Mouse (Mus musculus) adrenal gland, adult (tissue): ENCODE measurements around the gene Kcnh5.

Experiments used
- DNase-seq, 2 experiments: peaks; one replicate each; pipeline ENCODE4 v3.0.0; 2022 to 2023; ENCODE audit warnings: low spot score in 1 of 2; ENCODE audit not compliant: inconsistent age in 2 of 2

The Kcnh5 gene

GRCm38 (mm10) chr12:74966266-74966665, 210.9 kb downstream of the Kcnh5 start:
- DNase-seq = no peak

- DNase-seq = no peak
Measured at GRCm38 (mm10) chr12:74952661-74953060, 224.5 kb downstream of the Kcnh5 start.

GRCm38 (mm10) chr12:74951124-74952115, 225.7 kb downstream of the Kcnh5 start:
- no peak for DNase-seq

- DNase-seq = no peak
Measured at GRCm38 (mm10) chr12:74901331-74901730, 275.8 kb downstream of the Kcnh5 start.

- no peak for DNase-seq
Measured at GRCm38 (mm10) chr12:74900777-74901176, 276.4 kb downstream of the Kcnh5 start.

GRCm38 (mm10) chr12:74899055-74899454, 278.1 kb downstream of the Kcnh5 start:
- DNase-seq = no peak

GRCm38 (mm10) chr12:74898211-74898610, 278.9 kb downstream of the Kcnh5 start:
- DNase-seq = no peak

- DNase-seq = no peak
Measured at GRCm38 (mm10) chr12:74894870-74895423, 282.2 kb downstream of the Kcnh5 start.

- no peak for DNase-seq
Measured at GRCm38 (mm10) chr12:74889419-74889818, 287.7 kb downstream of the Kcnh5 start.

GRCm38 (mm10) chr12:74887064-74887463, 290.1 kb downstream of the Kcnh5 start:
- DNase-seq = no peak

- DNase-seq = no peak
Measured at GRCm38 (mm10) chr12:74881344-74881743, 295.8 kb downstream of the Kcnh5 start.

- no peak for DNase-seq
Measured at GRCm38 (mm10) chr12:74855666-74856065, 321.5 kb downstream of the Kcnh5 start.

GRCm38 (mm10) chr12:74854263-74854662, 322.9 kb downstream of the Kcnh5 start:
- DNase-seq = no peak

GRCm38 (mm10) chr12:74850323-74850722, 326.8 kb downstream of the Kcnh5 start:
- no peak for DNase-seq

- no peak for DNase-seq
Measured at GRCm38 (mm10) chr12:74849912-74850311, 327.2 kb downstream of the Kcnh5 start.

GRCm38 (mm10) chr12:74848611-74849347, 328.4 kb downstream of the Kcnh5 start:
- DNase-seq = no peak
